Mouse (Mus musculus) heart, adult 18-20 months (tissue): ENCODE results near the gene Entpd1. TPM values are rescaled to one million over a fixed set of nuclear protein-coding genes. Genes with fewer than 3 reads are reported as not detected.
A peak's percentile ranks its signal among the peaks of the same experiment; 100 is the strongest.
"Not testable (repeated sequence)": the region's sequence is repeated elsewhere in the genome, so short reads cannot be mapped to it uniquely, and the experiment has no call there.

ENCODE experiments used
- DNase-seq, 2 experiments: peaks; one replicate each; pipeline ENCODE4 v3.0.0; 2021 to 2022; ENCODE audit warnings: mixed read lengths in 1 of 2
- long read RNA-seq, 2 experiments: library from polyadenylated mRNA; stranded (forward); transcript quantifications; one replicate each; pipeline ENCODE4 v2.0.0; 2021
- total RNA-seq, 2 experiments: library from RNA; stranded (reverse); gene quantifications; 2 replicates each; pipeline ENCODE4 v1.2.3; 2021

Gene Entpd1
- 10 to 100 TPM; 21.1 to 22.2 TPM for total RNA-seq
- long read RNA-seq, experiment 1, partial matches to known transcripts, result 1 of 7 reads
- long read RNA-seq, experiment 1, other reads (novel, unspliced or antisense), result 6 of 7 reads
- long read RNA-seq, experiment 2, full-length matches to known transcripts, result 1 of 4 reads
- long read RNA-seq, experiment 2, partial matches to known transcripts, result 0 of 4 reads
- long read RNA-seq, experiment 2, other reads (novel, unspliced or antisense), result 3 of 4 reads

- peak; percentile 97 to 98 for DNase-seq
Measured at GRCm38 (mm10) chr19:40611830-40612506, at the start of gene Entpd1, which contains the start of gene Tctn3. Gene Entpd1, plus strand, starts transcription at chr19:40612366. Gene Tctn3, minus strand, starts transcription at chr19:40612233.

- no peak for DNase-seq
Measured at GRCm38 (mm10) chr19:40563880-40564645, 48.1 kb upstream of the Entpd1 start.

GRCm38 (mm10) chr19:40567616-40568015, 44.5 kb upstream of the Entpd1 start:
- DNase-seq, result no peak

GRCm38 (mm10) chr19:40570726-40571125, 41.4 kb upstream of the Entpd1 start:
- DNase-seq, result peak; percentile 56 to 72

GRCm38 (mm10) chr19:40575438-40575837, 36.7 kb upstream of the Entpd1 start:
- no peak for DNase-seq

- no peak for DNase-seq
Measured at GRCm38 (mm10) chr19:40580902-40581301, 31.3 kb upstream of the Entpd1 start.

GRCm38 (mm10) chr19:40581662-40582061, 30.5 kb upstream of the Entpd1 start:
- peak in 1 of 2 experiments; percentile 23 for DNase-seq

GRCm38 (mm10) chr19:40586908-40587307, 25.3 kb upstream of the Entpd1 start:
- no peak for DNase-seq

- no peak for DNase-seq
Measured at GRCm38 (mm10) chr19:40587491-40588292, 24.5 kb upstream of the Entpd1 start.

- peak; percentile 93 to 95 for DNase-seq
Measured at GRCm38 (mm10) chr19:40588293-40588654, 23.9 kb upstream of the Entpd1 start, which contains the start of gene Aldh18a1. Gene Aldh18a1, minus strand, starts transcription at chr19:40588463.

- DNase-seq, result peak; percentile 90 to 95
Measured at GRCm38 (mm10) chr19:40588847-40589529, 23.2 kb upstream of the Entpd1 start.

- no peak for DNase-seq
Measured at GRCm38 (mm10) chr19:40589530-40589880, 22.7 kb upstream of the Entpd1 start.

GRCm38 (mm10) chr19:40595231-40595630, 16.9 kb upstream of the Entpd1 start:
- no peak for DNase-seq

GRCm38 (mm10) chr19:40595831-40596230, 16.3 kb upstream of the Entpd1 start:
- peak; percentile 45 to 61 for DNase-seq

- not testable (repeated sequence) for DNase-seq
Measured at GRCm38 (mm10) chr19:40600846-40601245, 11.3 kb upstream of the Entpd1 start.

GRCm38 (mm10) chr19:40601870-40602269, 10.3 kb upstream of the Entpd1 start:
- no peak for DNase-seq

- no peak for DNase-seq
Measured at GRCm38 (mm10) chr19:40605189-40605588, 7.0 kb upstream of the Entpd1 start.

GRCm38 (mm10) chr19:40607676-40608075, 4.5 kb upstream of the Entpd1 start:
- no peak for DNase-seq

- DNase-seq, result no peak
Measured at GRCm38 (mm10) chr19:40614811-40615210, 2.6 kb downstream of the Entpd1 start.

- DNase-seq, result no peak
Measured at GRCm38 (mm10) chr19:40616021-40616420, 3.9 kb downstream of the Entpd1 start.

GRCm38 (mm10) chr19:40621616-40622015, 9.4 kb downstream of the Entpd1 start:
- DNase-seq, result not testable (repeated sequence)

GRCm38 (mm10) chr19:40625935-40626334, 13.8 kb downstream of the Entpd1 start:
- DNase-seq, result no peak
